Comparison of ENCODE assay signal across 11 mouse cellular contexts in genomic region chr5:30617851-30618250, GRCm38 (mm10). TPM values are rescaled to one million over a fixed set of nuclear protein-coding genes. Genes with fewer than 3 reads are reported as not detected.
DNase-seq lines count a peak whose midpoint lies in the region; ATAC-seq and TF ChIP-seq lines count a peak whose summit lies in the region.
"Had no signal": no experiment of that assay in that cellular context is flagged by ENCODE, and none has a peak within 500 bp of the region (broad histone marks: within the 10 kb centered on the region; RNA-seq: fewer than 3 reads in every experiment).

No protein-coding gene starts in this region.

- H3K4me1 ChIP-seq in kidney, adult 2 months (ENCODE audit: control insufficient read depth, insufficient read depth, low read length) = peaks cover 4% of the 10 kb centered on the region; the same call in 1 of the 2 replicates
- H3K4me1 ChIP-seq in kidney, embryonic 16.5 days (ENCODE audit: insufficient read depth, low read length) = peaks cover 25% of the 10 kb centered on the region
- peaks cover 33% of the 10 kb centered on the region for H3K4me1 ChIP-seq in brown adipose tissue, adult 24 weeks (ENCODE audit: control insufficient read depth, insufficient read depth, insufficient read length, low read length)
- H3K4me1 ChIP-seq in intestine, embryonic 16.5 days (ENCODE audit: control insufficient read depth, insufficient read depth, low read length) = peaks cover 50% of the 10 kb centered on the region
- peaks cover 40% of the 10 kb centered on the region for H3K4me1 ChIP-seq in hindbrain, embryonic 13.5 days (replicated peaks)

- H3K9ac ChIP-seq in kidney, embryonic 16.5 days (replicated peaks; ENCODE audit: low read length) = no peak overlapping the region
- H3K9ac ChIP-seq in intestine, embryonic 16.5 days (ENCODE audit: low read depth, low read length) = peak overlapping the region; percentile 17; the same call in 1 of the 2 replicates
- H3K9ac ChIP-seq in hindbrain, embryonic 13.5 days = no peak overlapping the region
- H3K9ac ChIP-seq: hindbrain, embryonic 14.5 days; lung, embryonic 15.5 days had no signal

- H3K4me2 ChIP-seq in kidney, embryonic 16.5 days (replicated peaks; ENCODE audit: low read depth, low read length) = no peak overlapping the region
- peak overlapping the region; percentile 31 for H3K4me2 ChIP-seq in intestine, embryonic 16.5 days (ENCODE audit: low read depth, low read length)
- H3K4me2 ChIP-seq in hindbrain, embryonic 13.5 days = no peak overlapping the region
- H3K4me2 ChIP-seq: hindbrain, embryonic 14.5 days; lung, embryonic 15.5 days had no signal

- H3K27me3 ChIP-seq in kidney, adult 2 months (replicated peaks; ENCODE audit: control insufficient read depth, insufficient read depth, low read length) = 0 out of 2 replicates have a peak, but pooled peaks cover 2% of the 10 kb centered on the region
- peaks cover 9% of the 10 kb centered on the region for H3K27me3 ChIP-seq in kidney, embryonic 16.5 days (ENCODE audit: insufficient read depth, low read length)
- H3K27me3 ChIP-seq in intestine, embryonic 16.5 days (replicated peaks; ENCODE audit: control insufficient read depth, insufficient read depth, low read length) = peaks cover 5% of the 10 kb centered on the region
- peaks cover 36% of the 10 kb centered on the region for H3K27me3 ChIP-seq in hindbrain, embryonic 13.5 days
- H3K27me3 ChIP-seq: CH12.LX had no signal

- 30% methylated on average over 11 of the region's 11 CpGs for WGBS in kidney, adult 2 months
- WGBS in kidney, embryonic 16.5 days = 36% methylated on average over 11 of the region's 11 CpGs
- WGBS in intestine, embryonic 16.5 days = 33% methylated on average over 11 of the region's 11 CpGs
- WGBS in hindbrain, embryonic 13.5 days = 29% methylated on average over 11 of the region's 11 CpGs

- peak; percentile 73 for DNase-seq in kidney, adult 2 months
- peak; percentile 28 for DNase-seq in lung, postnatal 25 days (ENCODE audit: low spot score)

- no peak overlapping the region for H3K4me3 ChIP-seq in kidney, adult 2 months (ENCODE audit: insufficient read depth, low read depth, low read length)
- no peak overlapping the region for H3K4me3 ChIP-seq in kidney, embryonic 16.5 days (ENCODE audit: low read length)
- no peak overlapping the region for H3K4me3 ChIP-seq in brown adipose tissue, adult 24 weeks (ENCODE audit: insufficient read depth, low read depth, low read length)
- peak overlapping the region; percentile 7; the same call in 1 of the 2 replicates for H3K4me3 ChIP-seq in intestine, embryonic 16.5 days (ENCODE audit: low read length)
- no peak overlapping the region for H3K4me3 ChIP-seq in hindbrain, embryonic 13.5 days
- H3K4me3 ChIP-seq: lung, embryonic 15.5 days had no signal

- no peaks in the 10 kb centered on the region for H3K36me3 ChIP-seq in kidney, adult 2 months (ENCODE audit: control insufficient read depth, insufficient read depth, low read length)
- H3K36me3 ChIP-seq in kidney, embryonic 16.5 days (ENCODE audit: insufficient read depth, low read length) = no peaks in the 10 kb centered on the region
- H3K36me3 ChIP-seq in intestine, embryonic 16.5 days (ENCODE audit: control insufficient read depth, insufficient read depth, low read length) = no peaks in the 10 kb centered on the region
- no peaks in the 10 kb centered on the region for H3K36me3 ChIP-seq in hindbrain, embryonic 13.5 days
- H3K36me3 ChIP-seq: lung, embryonic 15.5 days had no signal

- ATAC-seq in kidney, embryonic 16.5 days (ENCODE audit: low FRiP score, low TSS enrichment) = no peak
- ATAC-seq in intestine, embryonic 16.5 days = peak; percentile 26; the same call in 1 of the 2 replicates
- no peak for ATAC-seq in inflammation-experienced regulatory T-cells, adult 6 months
- ATAC-seq in hindbrain, embryonic 13.5 days (ENCODE audit: low FRiP score) = no peak
- no peak for ATAC-seq in megakaryocyte progenitor cell, adult 5-6 weeks (replicated peaks; ENCODE audit: poor library complexity)

- no peaks in the 10 kb centered on the region for H3K9me3 ChIP-seq in kidney, embryonic 16.5 days (ENCODE audit: low read length)
- H3K9me3 ChIP-seq in intestine, embryonic 16.5 days (ENCODE audit: control insufficient read depth, low read length) = no peaks in the 10 kb centered on the region
- no peaks in the 10 kb centered on the region for H3K9me3 ChIP-seq in hindbrain, embryonic 13.5 days
- H3K9me3 ChIP-seq: lung, embryonic 15.5 days had no signal

- H3K27ac ChIP-seq in kidney, adult 2 months (ENCODE audit: insufficient read depth, low read depth, low read length) = no peak overlapping the region
- no peak overlapping the region for H3K27ac ChIP-seq in kidney, embryonic 16.5 days (ENCODE audit: low read length)
- peak overlapping the region; percentile 91 for H3K27ac ChIP-seq in brown adipose tissue, adult 24 weeks (replicated peaks; ENCODE audit: low read depth, low read length)
- H3K27ac ChIP-seq in intestine, embryonic 16.5 days (ENCODE audit: low read length) = no peak overlapping the region
- no peak overlapping the region for H3K27ac ChIP-seq in hindbrain, embryonic 13.5 days
- H3K27ac ChIP-seq: hindbrain, embryonic 14.5 days; lung, embryonic 15.5 days had no signal

- no peak for TF ChIP-seq POLR2A in kidney, adult 2 months (IDR thresholded peaks at IDR 0.05; ENCODE audit: low read depth, low read length)

- TF ChIP-seq CTCF in kidney, adult 2 months (conservative IDR thresholded peaks at IDR 0.05; ENCODE audit: insufficient read depth, insufficient read length, low read depth, low read length) = no peak

RNA-seq across cellular contexts. Expression of gene Kcnk3, which starts 29.9 kb away (rescaled TPM):
- 25.0 and 30.0 TPM in 2 replicates for polyA plus RNA-seq in kidney, adult 2 months (2012; rRNA removed)
- 2.0 and 5.5 TPM in 2 replicates for polyA plus RNA-seq in kidney, embryonic 16.5 days (2015; fragmentation: Nextera tagmentation; extraction: Ambion mirVana)
- polyA plus RNA-seq in brown adipose tissue, adult 24 weeks (2012; ENCODE audit: insufficient read depth, insufficient read length, missing spikeins) = 118 and 132 TPM in 2 replicates
- 8.7 and 12.2 TPM in 2 replicates for polyA plus RNA-seq in intestine, embryonic 16.5 days (2015; fragmentation: Nextera tagmentation; extraction: Ambion mirVana)
- polyA plus RNA-seq in inflammation-experienced regulatory T-cells, adult 6 months (2017; shearing (Covaris generic)) = under 1 TPM in 1 of 3 experiments, not detected in 2; 0.09 TPM
- polyA plus RNA-seq in hindbrain, embryonic 13.5 days (2015; fragmentation: Nextera tagmentation; extraction: Ambion mirVana) = 4.3 and 4.5 TPM in 2 replicates
- not detected in 2 replicates for total RNA-seq in megakaryocyte progenitor cell, adult 5-6 weeks (2015)
- not detected in 2 replicates for total RNA-seq in megakaryocyte progenitor cell, adult 5-6 weeks (2017)
- total RNA-seq: CH12.LX had no signal

RNA-seq across cellular contexts. Expression of gene Slc35f6, which starts 29.9 kb away (rescaled TPM):
- polyA plus RNA-seq in kidney, adult 2 months (2012; rRNA removed) = 51.2 and 70.6 TPM in 2 replicates
- polyA plus RNA-seq in kidney, embryonic 16.5 days (2015; fragmentation: Nextera tagmentation; extraction: Ambion mirVana) = 31.0 and 33.9 TPM in 2 replicates
- 20.9 and 21.8 TPM in 2 replicates for polyA plus RNA-seq in brown adipose tissue, adult 24 weeks (2012; ENCODE audit: insufficient read depth, insufficient read length, missing spikeins)
- 50.2 and 56.3 TPM in 2 replicates for polyA plus RNA-seq in intestine, embryonic 16.5 days (2015; fragmentation: Nextera tagmentation; extraction: Ambion mirVana)
- 10 to 100 TPM; 13.9 to 16.4 (median 14.8) TPM for polyA plus RNA-seq in inflammation-experienced regulatory T-cells, adult 6 months (2017; shearing (Covaris generic))
- 29.9 and 30.7 TPM in 2 replicates for polyA plus RNA-seq in hindbrain, embryonic 13.5 days (2015; fragmentation: Nextera tagmentation; extraction: Ambion mirVana)
- 5.6 and 6.2 TPM in 2 replicates for total RNA-seq in megakaryocyte progenitor cell, adult 5-6 weeks (2015)
- 5.2 and 7.0 TPM in 2 replicates for total RNA-seq in megakaryocyte progenitor cell, adult 5-6 weeks (2017)

RNA-seq across cellular contexts. Expression of gene Cenpa, which starts 48.7 kb away (rescaled TPM):
- 6.3 and 6.6 TPM in 2 replicates for polyA plus RNA-seq in kidney, adult 2 months (2012; rRNA removed)
- polyA plus RNA-seq in kidney, embryonic 16.5 days (2015; fragmentation: Nextera tagmentation; extraction: Ambion mirVana) = 266 and 282 TPM in 2 replicates
- polyA plus RNA-seq in brown adipose tissue, adult 24 weeks (2012; ENCODE audit: insufficient read depth, insufficient read length, missing spikeins) = 4.2 and 13.7 TPM in 2 replicates
- 166 and 186 TPM in 2 replicates for polyA plus RNA-seq in intestine, embryonic 16.5 days (2015; fragmentation: Nextera tagmentation; extraction: Ambion mirVana)
- 100 to 1,000 TPM in 1 of 3 experiments, 10 to 100 TPM in 2; 31.9 to 201 (median 58.8) TPM for polyA plus RNA-seq in inflammation-experienced regulatory T-cells, adult 6 months (2017; shearing (Covaris generic))
- 61.6 and 69.1 TPM in 2 replicates for polyA plus RNA-seq in hindbrain, embryonic 13.5 days (2015; fragmentation: Nextera tagmentation; extraction: Ambion mirVana)
- total RNA-seq in megakaryocyte progenitor cell, adult 5-6 weeks (2015) = 152 and 180 TPM in 2 replicates
- 80.7 and 103 TPM in 2 replicates for total RNA-seq in megakaryocyte progenitor cell, adult 5-6 weeks (2017)
